Mouse (Mus musculus) Patski (cell line): ENCODE measurements around the gene Ehd3. TPM values are rescaled to one million over a fixed set of nuclear protein-coding genes. Genes with fewer than 3 reads are reported as not detected.

ENCODE experiments used
- ATAC-seq: fragments of 100-300 bp; one replicate; pipeline ENCODE4 v1.8.0; 2021
- CTCF ChIA-PET: fragments of 350-600 bp; sonication (Branson Sonifier 250); formaldehyde crosslinking; loops from one replicate; lab custom pipeline; 2022; ENCODE audit warnings: inconsistent platforms; lab: Charles Lee
- POLR2A ChIA-PET: fragments of 350-600 bp; sonication (Branson Sonifier 250); formaldehyde crosslinking; loops from one replicate; lab custom pipeline; 2022; ENCODE audit warnings: antibody characterized with exemption, inconsistent platforms; lab: Charles Lee
- DNase-seq: peaks from one replicate; pipeline ENCODE4 v3.0.0-alpha.2; 2011; ENCODE audit warnings: low read depth, low spot score
- H3K27me3 ChIP-seq: fragments of 371-371 bp; one replicate; pipeline ENCODE4 v1.5.1; 2021
- CTCF ChIP-seq: fragments of 100-300 bp; IDR thresholded peaks from one replicate; pipeline ENCODE4 v1.5.1; 2021
- in situ Hi-C: fragments of 300-500 bp; cut with MboI; formaldehyde crosslinking; loops from 3 replicates; pipeline ENCODE4 v1.11.1; 2018; ENCODE audit warnings: low pct_unique_long_range_greater_than_20kb, mixed read lengths
- polyA plus RNA-seq: library from polyadenylated mRNA; unstranded; gene quantifications from one replicate; pipeline ENCODE4 v1.2.3, GENCODE M21; 2021

The Ehd3 gene
- polyA plus RNA-seq, 1 experiment from 2014 or later, result 2.8 TPM

- ATAC-seq, result no peak
- ChIA-PET CTCF (no interaction called here), POLR2A (no interaction called here)
- H3K27me3 ChIP-seq, result no peaks in the 10 kb centered on the region
- no peak for DNase-seq
- in situ Hi-C loops, result no loop called here
- no peak for TF ChIP-seq CTCF
These were observed 6.9 kb downstream of the Ehd3 start for GRCm38 (mm10) chr17:73810801-73811200.

- no peak for ATAC-seq
- TF ChIP-seq CTCF, result no peak
- CTCF ChIA-PET, result no interaction called here
- no peak for DNase-seq
- H3K27me3 ChIP-seq, result no peaks in the 10 kb centered on the region
- in situ Hi-C loops, result no loop called here
- POLR2A ChIA-PET, result no interaction called here
These were observed 7.6 kb downstream of the Ehd3 start for GRCm38 (mm10) chr17:73811566-73811965.

DNA sequence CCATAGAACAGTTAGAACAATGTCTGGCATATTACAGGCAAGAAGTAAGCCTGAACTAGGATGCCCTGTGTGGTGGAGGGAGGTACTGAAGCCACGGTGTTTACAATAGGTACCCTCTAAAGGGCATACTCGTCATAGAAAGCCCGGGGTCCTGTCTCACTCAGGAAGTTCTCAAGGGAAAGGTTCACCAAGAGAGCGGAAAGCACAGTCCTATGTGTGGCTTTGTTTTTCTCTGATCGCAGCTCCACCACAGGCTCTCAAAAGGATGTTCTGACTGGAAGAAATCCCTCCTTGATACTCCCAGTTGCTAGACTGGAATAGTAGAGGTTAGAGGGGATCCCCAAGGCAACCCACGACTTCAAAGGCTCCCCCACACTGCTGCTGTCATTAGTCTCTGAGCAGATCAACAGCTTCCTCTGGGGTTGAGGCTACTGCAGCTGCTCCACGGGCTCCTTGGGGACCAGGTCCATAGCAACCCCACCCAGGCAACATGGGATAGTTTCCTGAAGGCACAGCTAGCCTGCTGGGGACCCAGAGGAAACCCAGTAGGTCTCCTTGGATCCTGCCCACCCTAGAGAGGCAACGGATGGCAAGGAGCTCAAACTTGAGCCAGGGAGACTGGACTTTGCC, 9.2 kb downstream of the Ehd3 start:
- DNase-seq (no peak), ATAC-seq (no peak)
- TF ChIP-seq CTCF, result no peak
- H3K27me3 ChIP-seq, result no peaks in the 10 kb centered on the region
- in situ Hi-C loops, result no loop called here
- POLR2A ChIA-PET, result no interaction called here
- CTCF ChIA-PET, result no interaction called here

GRCm38 (mm10) chr17:73814500-73815190, 10.7 kb downstream of the Ehd3 start:
- in situ Hi-C loops, result no loop called here
- no peak for DNase-seq
- CTCF ChIA-PET, result no interaction called here
- H3K27me3 ChIP-seq, result no peaks in the 10 kb centered on the region
- ATAC-seq, result no peak
- no peak for TF ChIP-seq CTCF
- POLR2A ChIA-PET, result no interaction called here

- no peak for DNase-seq
- ChIA-PET CTCF (no interaction called here), POLR2A (no interaction called here)
- H3K27me3 ChIP-seq, result no peaks in the 10 kb centered on the region
- in situ Hi-C loops, result no loop called here
- TF ChIP-seq CTCF, result no peak
- no peak for ATAC-seq
These were observed 13.9 kb downstream of the Ehd3 start for GRCm38 (mm10) chr17:73817697-73818380.

DNA sequence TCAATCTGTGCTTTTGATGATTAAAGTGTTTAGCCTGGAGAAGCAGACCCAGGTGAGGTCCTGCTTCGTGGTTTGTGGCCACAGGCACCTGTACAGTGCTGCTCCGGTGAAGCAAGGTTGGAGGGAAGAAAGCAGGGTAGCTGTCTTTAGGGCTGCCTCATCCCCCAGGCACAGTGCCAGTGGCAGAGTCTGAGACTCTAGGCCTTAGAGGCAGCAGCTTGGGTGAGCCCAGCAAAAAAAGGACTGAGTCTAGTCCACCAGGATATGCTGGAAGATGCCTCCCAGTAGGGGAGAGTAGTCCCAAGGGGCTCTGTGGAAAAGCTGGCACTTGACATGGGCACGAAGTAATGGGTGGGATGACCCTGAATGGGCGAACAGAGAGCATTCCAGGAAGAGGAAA, 15.0 kb downstream of the Ehd3 start:
- no peaks in the 10 kb centered on the region for H3K27me3 ChIP-seq
- ChIA-PET POLR2A (interaction anchor here (0.6 kb wide), 1 partner anchor 276 kb away, joined by 4 read pairs; no protein-coding TSS in a partner anchor), CTCF (no interaction called here)
- in situ Hi-C loops, result no loop called here
- DNase-seq (no peak), ATAC-seq (no peak)
- TF ChIP-seq CTCF, result no peak

- no peaks in the 10 kb centered on the region for H3K27me3 ChIP-seq
- ChIA-PET POLR2A (no interaction called here), CTCF (no interaction called here)
- in situ Hi-C loops, result no loop called here
- ATAC-seq (no peak), DNase-seq (no peak)
- no peak for TF ChIP-seq CTCF
These were observed 16.8 kb downstream of the Ehd3 start for GRCm38 (mm10) chr17:73820726-73821125.

GRCm38 (mm10) chr17:73822255-73822654, 18.3 kb downstream of the Ehd3 start:
- ATAC-seq, result no peak
- TF ChIP-seq CTCF, result no peak
- no peaks in the 10 kb centered on the region for H3K27me3 ChIP-seq
- no peak for DNase-seq
- in situ Hi-C loops, result no loop called here
- ChIA-PET POLR2A (no interaction called here), CTCF (no interaction called here)

DNA sequence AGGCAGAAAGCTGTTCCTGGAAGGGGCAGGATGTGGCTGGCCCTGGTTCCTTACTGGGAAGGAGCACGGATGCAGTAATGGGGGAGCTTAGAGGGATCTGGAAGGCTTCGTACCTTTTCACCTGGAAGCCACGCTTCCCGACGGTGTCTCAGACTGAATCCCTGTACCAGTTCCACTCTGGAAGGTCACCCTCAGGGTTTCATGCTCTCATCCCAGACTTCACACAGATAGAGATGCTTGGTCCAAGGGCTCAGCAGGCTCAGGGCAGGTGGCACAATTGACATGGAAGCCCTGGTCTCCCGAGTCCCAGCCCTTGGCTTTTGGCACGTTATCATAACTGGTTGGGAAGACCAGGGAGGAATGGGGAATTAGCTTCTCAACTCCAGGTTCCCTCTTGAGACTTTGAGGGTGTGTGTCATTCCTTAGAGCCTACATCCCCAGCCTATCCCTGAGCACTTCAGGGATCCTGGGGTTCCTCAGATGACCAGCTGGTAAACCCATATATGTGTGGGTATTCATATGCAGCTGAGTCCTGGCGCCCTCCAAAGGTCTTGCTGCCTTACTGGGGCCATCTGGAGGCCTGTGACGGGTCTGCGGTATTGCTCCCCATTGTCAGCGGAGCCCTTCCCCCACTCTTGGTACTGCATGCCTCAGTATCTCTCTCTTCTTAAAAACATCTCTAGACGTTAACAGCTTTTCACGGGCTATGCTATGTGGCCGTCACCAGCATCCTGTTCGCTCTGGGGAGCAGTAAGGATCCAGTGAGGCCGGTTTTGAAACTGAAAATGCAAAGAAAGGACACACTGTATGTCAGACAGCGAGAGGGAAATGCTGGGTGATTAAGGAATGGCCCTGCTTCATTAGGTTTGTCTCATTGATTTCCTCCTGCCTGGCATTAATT, 19.4 kb downstream of the Ehd3 start:
- CTCF ChIA-PET, result no interaction called here
- in situ Hi-C loops, result no loop called here

DNA sequence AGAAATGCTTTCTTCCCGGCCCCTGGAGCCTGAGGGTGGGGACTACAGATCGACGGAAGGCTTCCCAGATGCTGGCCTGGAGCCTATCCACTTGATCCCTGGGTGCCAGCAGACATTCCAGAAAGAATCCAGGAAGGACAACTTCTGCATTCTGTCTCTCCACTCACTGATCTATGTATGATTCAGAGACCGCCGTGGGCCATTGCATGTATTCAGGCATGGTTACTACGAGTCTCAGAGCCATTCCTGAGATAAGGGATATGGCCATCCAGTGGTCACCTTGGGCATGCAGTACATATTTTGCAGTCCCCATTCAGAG, 20.0 kb downstream of the Ehd3 start:
- no peak for ATAC-seq
- H3K27me3 ChIP-seq, result no peaks in the 10 kb centered on the region
- in situ Hi-C loops, result no loop called here
- POLR2A ChIA-PET, result no interaction called here
- TF ChIP-seq CTCF, result no peak
- no peak for DNase-seq
- CTCF ChIA-PET, result no interaction called here

More for the DNA sequence above, 19.4 kb downstream of the Ehd3 start:
- DNase-seq (no peak), ATAC-seq (no peak)
- no peaks in the 10 kb centered on the region for H3K27me3 ChIP-seq
- POLR2A ChIA-PET, result no interaction called here
- no peak for TF ChIP-seq CTCF

- ATAC-seq (no peak), DNase-seq (no peak)
- TF ChIP-seq CTCF, result no peak
- CTCF ChIA-PET, result no interaction called here
- H3K27me3 ChIP-seq, result no peaks in the 10 kb centered on the region
- POLR2A ChIA-PET, result no interaction called here
- in situ Hi-C loops, result no loop called here
These were observed 22.2 kb downstream of the Ehd3 start for GRCm38 (mm10) chr17:73826106-73826505.
